Mouse (Mus musculus): ENCODE measurements around the gene Wbp11.

Gene Wbp11

GRCm38 (mm10) chr6:136837323-136837722 lies 9.3 kb upstream of the Wbp11 start:
- no peak for DNase-seq (ENCODE audit: low read depth)

GRCm38 (mm10) chr6:136835352-136835751 lies 7.3 kb upstream of the Wbp11 start, which contains the start of gene Smco3:
Gene Smco3 (minus strand): TSS chr6:136835452.
- DNase-seq (ENCODE audit: low read depth) = no peak

- DNase-seq (ENCODE audit: low read depth) = no peak
These were observed 3.7 kb upstream of the Wbp11 start for GRCm38 (mm10) chr6:136831712-136832111.

GRCm38 (mm10) chr6:136828681-136829080 lies 648 bp upstream of the Wbp11 start:
- DNase-seq (ENCODE audit: low read depth) = no peak

GRCm38 (mm10) chr6:136827516-136827880 lies 535 bp downstream of the Wbp11 start, which contains the start of gene BC049715:
Gene BC049715 (plus strand): TSS chr6:136827626.
- peak; percentile 56 for DNase-seq (ENCODE audit: low read depth)

- DNase-seq (ENCODE audit: low read depth) = no peak
These were observed 917 bp downstream of the Wbp11 start for GRCm38 (mm10) chr6:136827116-136827515.

GRCm38 (mm10) chr6:136824987-136825386 lies 3.0 kb downstream of the Wbp11 start:
- no peak for DNase-seq (ENCODE audit: low read depth)

GRCm38 (mm10) chr6:136821086-136821485 lies 6.9 kb downstream of the Wbp11 start:
- no peak for DNase-seq (ENCODE audit: low read depth)

- DNase-seq (ENCODE audit: low read depth) = no peak
These were observed 7.7 kb downstream of the Wbp11 start for GRCm38 (mm10) chr6:136820381-136820780.

GRCm38 (mm10) chr6:136817549-136817948 lies 10.5 kb downstream of the Wbp11 start:
- DNase-seq (ENCODE audit: low read depth) = no peak

GRCm38 (mm10) chr6:136816826-136817225 lies 11.2 kb downstream of the Wbp11 start:
- DNase-seq (ENCODE audit: low read depth) = no peak

- DNase-seq (ENCODE audit: low read depth) = no peak
These were observed 12.7 kb downstream of the Wbp11 start for GRCm38 (mm10) chr6:136815381-136815780.

GRCm38 (mm10) chr6:136813117-136813516 lies 14.9 kb downstream of the Wbp11 start:
- peak; percentile 58 for DNase-seq (ENCODE audit: low read depth)

- no peak for DNase-seq (ENCODE audit: low read depth)
These were observed 16.8 kb downstream of the Wbp11 start for GRCm38 (mm10) chr6:136811196-136811595.

- DNase-seq (ENCODE audit: low read depth) = peak; percentile 59
These were observed 18.4 kb downstream of the Wbp11 start for GRCm38 (mm10) chr6:136809673-136810072.

GRCm38 (mm10) chr6:136809077-136809476 lies 19.0 kb downstream of the Wbp11 start:
- peak; percentile 97 for DNase-seq (ENCODE audit: low read depth)

GRCm38 (mm10) chr6:136808631-136809046 lies 19.4 kb downstream of the Wbp11 start:
- DNase-seq (ENCODE audit: low read depth) = peak; percentile 53

- peak; percentile 99 for DNase-seq (ENCODE audit: low read depth)
These were observed 20.0 kb downstream of the Wbp11 start, which contains the start of gene H2afj for GRCm38 (mm10) chr6:136808014-136808417. Gene H2afj (plus strand): TSS chr6:136808244.

GRCm38 (mm10) chr6:136807395-136808013 lies 20.5 kb downstream of the Wbp11 start:
- no peak for DNase-seq (ENCODE audit: low read depth)

GRCm38 (mm10) chr6:136806819-136807218 lies 21.2 kb downstream of the Wbp11 start:
- no peak for DNase-seq (ENCODE audit: low read depth)

GRCm38 (mm10) chr6:136805409-136805775 lies 22.6 kb downstream of the Wbp11 start:
- DNase-seq (ENCODE audit: low read depth) = no peak

GRCm38 (mm10) chr6:136804705-136805408 lies 23.2 kb downstream of the Wbp11 start:
- peak; percentile 77 for DNase-seq (ENCODE audit: low read depth)
